In genomic region chr4:84884539-84885270, GRCm38 (mm10) we compare ENCODE assay signal across 8 mouse cellular contexts. TPM values are rescaled to one million over a fixed set of nuclear protein-coding genes. Genes with fewer than 3 reads are reported as not detected.
DNase-seq lines count a peak whose midpoint lies in the region; ATAC-seq and TF ChIP-seq lines count a peak whose summit lies in the region.

No protein-coding gene starts in this region.

- ATAC-seq in hindbrain, embryonic 12.5 days (ENCODE audit: low FRiP score) = peak; percentile 88
- ATAC-seq in lung, postnatal 0 days = peak; percentile 68

- no peaks in the 10 kb centered on the region for H3K27me3 ChIP-seq in hindbrain, embryonic 12.5 days
- H3K27me3 ChIP-seq in lung, postnatal 0 days (replicated peaks; ENCODE audit: insufficient read depth, low read length) = no peaks in the 10 kb centered on the region

- peaks cover 4% of the 10 kb centered on the region; the same call in 1 of the 2 replicates for H3K4me1 ChIP-seq in hindbrain, embryonic 12.5 days
- H3K4me1 ChIP-seq in lung, postnatal 0 days (ENCODE audit: insufficient read depth, low read depth, low read length) = no peaks in the 10 kb centered on the region; the same call in 1 of the 2 replicates

- H3K9me3 ChIP-seq in hindbrain, embryonic 12.5 days (replicated peaks) = no peaks in the 10 kb centered on the region
- H3K9me3 ChIP-seq in lung, postnatal 0 days (ENCODE audit: low read length) = no peaks in the 10 kb centered on the region

- TF ChIP-seq EP300 in lung, postnatal 0 days (IDR thresholded peaks at IDR 0.05) = no peak

- peak; percentile 37 for DNase-seq in R1 (ENCODE audit: low read depth, low spot score)
- peak; percentile 66 for DNase-seq in cerebellum, adult 9-10 months
- peak; percentile 12 to 16 for DNase-seq in frontal cortex, postnatal 25 days (ENCODE audit: low spot score in 2 of 2)
- peak; percentile 9 for DNase-seq in layer of hippocampus, adult 9-11 months
- DNase-seq in lung, postnatal 0 days (ENCODE audit: low spot score) = peak; percentile 63
- DNase-seq in retina, adult 2 months (ENCODE audit: low read depth, low spot score) = peak; percentile 32
- DNase-seq in thymus, postnatal 25 days = peak; percentile 38

- no peaks in the 10 kb centered on the region for H3K36me3 ChIP-seq in hindbrain, embryonic 12.5 days
- no peaks in the 10 kb centered on the region for H3K36me3 ChIP-seq in lung, postnatal 0 days (ENCODE audit: insufficient read depth, low read length)

- no peak for TF ChIP-seq CTCF in lung, postnatal 0 days (IDR thresholded peaks at IDR 0.05)

- peak overlapping the region; percentile 91 for H3K27ac ChIP-seq in hindbrain, embryonic 12.5 days
- H3K27ac ChIP-seq in lung, postnatal 0 days (ENCODE audit: low read length) = peak overlapping the region; percentile 87

- peak overlapping the region; percentile 92 for H3K9ac ChIP-seq in hindbrain, embryonic 12.5 days
- peak overlapping the region; percentile 82 for H3K9ac ChIP-seq in lung, postnatal 0 days (replicated peaks; ENCODE audit: low read depth)

- peak overlapping the region; percentile 82 for H3K4me2 ChIP-seq in hindbrain, embryonic 12.5 days (replicated peaks)
- peak overlapping the region; percentile 87 for H3K4me2 ChIP-seq in lung, postnatal 0 days (replicated peaks; ENCODE audit: low read depth, low read length)

- 3% methylated on average over 57 of the region's 60 CpGs for WGBS in hindbrain, embryonic 12.5 days
- WGBS in lung, postnatal 0 days = 2% methylated on average over 51 of the region's 60 CpGs

- H3K4me3 ChIP-seq in hindbrain, embryonic 12.5 days = peak overlapping the region; percentile 80
- H3K4me3 ChIP-seq in lung, postnatal 0 days (ENCODE audit: low read depth, low read length) = peak overlapping the region; percentile 81

RNA-seq across cellular contexts. Expression of gene Cntln, which starts 0.6 kb away (rescaled TPM):
- 11.2 and 13.1 TPM in 2 replicates for polyA plus RNA-seq in hindbrain, embryonic 12.5 days (2016; fragmentation: Nextera tagmentation; extraction: Ambion mirVana)
- 5.8 and 7.2 TPM in 2 replicates for polyA plus RNA-seq in lung, postnatal 0 days (2015; fragmentation: Nextera tagmentation; extraction: Ambion mirVana)

Comparison
In these comparisons a context has a peak if more than half of its experiments do, and no peak if none do; other contexts are left out.
1. Peak in every context shown above with its lines: DNase-seq, ATAC-seq, H3K4me3 ChIP-seq and H3K27ac ChIP-seq.
2. DNase-seq: peak in every context shown above with its lines; median percentile 66 in cerebellum, adult 9-10 months; 63 in lung, postnatal 0 days; 38 in thymus, postnatal 25 days; 37 in R1; 32 in retina, adult 2 months; 14 in frontal cortex, postnatal 25 days; 9 in layer of hippocampus, adult 9-11 months.